In the genomic region with DNA sequence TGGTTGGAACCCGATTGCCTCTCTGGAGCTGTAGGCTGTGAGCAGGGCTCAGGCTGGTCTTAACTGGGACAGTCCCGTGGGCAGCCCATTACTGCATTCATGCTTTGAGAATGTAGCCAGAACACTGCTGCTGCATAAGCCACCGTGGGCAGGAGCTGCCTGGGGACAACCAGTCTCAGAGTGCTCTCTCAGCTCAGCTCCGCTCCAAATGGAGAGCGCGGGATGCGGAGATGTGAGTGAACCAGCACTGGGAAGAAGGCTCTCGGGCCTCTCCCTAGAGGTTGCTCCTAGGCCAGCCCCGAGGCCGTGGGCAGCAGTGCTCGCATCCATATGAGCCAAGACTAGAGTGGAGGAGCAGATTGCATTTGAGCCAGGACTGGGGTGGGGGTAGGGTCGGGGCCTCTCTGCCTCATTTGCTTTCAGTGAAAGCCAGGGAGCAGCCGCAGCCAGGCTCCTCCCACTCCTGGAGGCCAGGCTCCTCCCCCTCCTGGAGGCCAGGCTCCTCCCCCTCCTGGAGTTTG, we compare ENCODE assay signal across 7 mouse cellular contexts. TPM values are rescaled to one million over a fixed set of nuclear protein-coding genes. Genes with fewer than 3 reads are reported as not detected.
DNase-seq lines count a peak whose midpoint lies in the region; ATAC-seq and TF ChIP-seq lines count a peak whose summit lies in the region.

No protein-coding gene starts in this region.

- no peaks in the 10 kb centered on the region for H3K27me3 ChIP-seq in forebrain, embryonic 14.5 days (replicated peaks; ENCODE audit: control insufficient read depth, insufficient read depth, low read length)
- no peaks in the 10 kb centered on the region for H3K27me3 ChIP-seq in kidney, postnatal 0 days (ENCODE audit: insufficient read depth, low read length)
- no peaks in the 10 kb centered on the region for H3K27me3 ChIP-seq in neural tube, embryonic 14.5 days (ENCODE audit: control insufficient read depth, insufficient read depth, low read length)

- peak; percentile 45 for DNase-seq in layer of hippocampus, adult 9-11 months
- DNase-seq in layer of hippocampus, postnatal 14 days (ENCODE audit: low spot score in 2 of 2), result no peak
- DNase-seq in forebrain, embryonic 14.5 days (ENCODE audit: low spot score), result no peak
- DNase-seq in kidney, postnatal 0 days (ENCODE audit: low spot score), result no peak
- no peak for DNase-seq in liver
- no peak for DNase-seq in cerebellum, postnatal 36 days

- no peak overlapping the region for H3K4me3 ChIP-seq in forebrain, embryonic 14.5 days (ENCODE audit: low read depth, low read length)
- H3K4me3 ChIP-seq in kidney, postnatal 0 days (replicated peaks; ENCODE audit: low read depth, low read length), result no peak overlapping the region
- no peak overlapping the region for H3K4me3 ChIP-seq in neural tube, embryonic 14.5 days (ENCODE audit: low read depth, low read length)

- H3K27ac ChIP-seq in forebrain, embryonic 14.5 days (ENCODE audit: low read depth, low read length), result no peak overlapping the region
- peak overlapping the region; percentile 69 for H3K27ac ChIP-seq in kidney, postnatal 0 days
- H3K27ac ChIP-seq in neural tube, embryonic 14.5 days (ENCODE audit: low read depth, low read length), result no peak overlapping the region

- H3K9me3 ChIP-seq in forebrain, embryonic 14.5 days (replicated peaks; ENCODE audit: control insufficient read depth, low read length), result no peaks in the 10 kb centered on the region
- no peaks in the 10 kb centered on the region for H3K9me3 ChIP-seq in kidney, postnatal 0 days (replicated peaks; ENCODE audit: low read length)
- no peaks in the 10 kb centered on the region for H3K9me3 ChIP-seq in neural tube, embryonic 14.5 days (ENCODE audit: control insufficient read depth, low read length)

- H3K9ac ChIP-seq in forebrain, embryonic 14.5 days (ENCODE audit: low read length), result no peak overlapping the region
- H3K9ac ChIP-seq in kidney, postnatal 0 days (ENCODE audit: low read depth, low read length), result no peak overlapping the region
- H3K9ac ChIP-seq in neural tube, embryonic 14.5 days (replicated peaks; ENCODE audit: low read depth, low read length), result no peak overlapping the region

- TF ChIP-seq CTCF in kidney, postnatal 0 days (IDR thresholded peaks at IDR 0.05; ENCODE audit: low read depth), result no peak

- ATAC-seq in forebrain, embryonic 14.5 days, result peak; percentile 51
- no peak; the same call in 1 of the 2 replicates for ATAC-seq in kidney, postnatal 0 days (replicated peaks; ENCODE audit: low FRiP score, low read depth)
- ATAC-seq in neural tube, embryonic 14.5 days (ENCODE audit: low read depth), result peak; percentile 32

- no peak overlapping the region for H3K4me2 ChIP-seq in forebrain, embryonic 14.5 days (ENCODE audit: low read length)
- no peak overlapping the region for H3K4me2 ChIP-seq in kidney, postnatal 0 days (ENCODE audit: low read length)
- no peak overlapping the region for H3K4me2 ChIP-seq in neural tube, embryonic 14.5 days (ENCODE audit: low read depth, low read length)

- H3K36me3 ChIP-seq in forebrain, embryonic 14.5 days (ENCODE audit: control insufficient read depth, insufficient read depth, low read length), result peaks cover 45% of the 10 kb centered on the region
- peaks cover 24% of the 10 kb centered on the region for H3K36me3 ChIP-seq in kidney, postnatal 0 days (ENCODE audit: insufficient read depth, low read length)
- H3K36me3 ChIP-seq in neural tube, embryonic 14.5 days (ENCODE audit: control insufficient read depth, insufficient read depth, low read length), result no peaks in the 10 kb centered on the region

- 55% methylated on average over 13 of the region's 13 CpGs for WGBS in forebrain, embryonic 14.5 days
- WGBS in kidney, postnatal 0 days, result 45% methylated on average over 13 of the region's 13 CpGs
- WGBS in neural tube, embryonic 14.5 days, result 32% methylated on average over 13 of the region's 13 CpGs

- H3K4me1 ChIP-seq in forebrain, embryonic 14.5 days (ENCODE audit: control insufficient read depth, insufficient read depth, low read length), result no peaks in the 10 kb centered on the region
- peaks cover 50% of the 10 kb centered on the region for H3K4me1 ChIP-seq in kidney, postnatal 0 days (replicated peaks; ENCODE audit: insufficient read depth, low read length)
- H3K4me1 ChIP-seq in neural tube, embryonic 14.5 days (ENCODE audit: control insufficient read depth, insufficient read depth, low read length), result peaks cover 9% of the 10 kb centered on the region

RNA-seq across cellular contexts. Expression of gene Pkdcc, which starts 9.4 kb away (rescaled TPM):
- total RNA-seq in layer of hippocampus, postnatal 14 days (2021), result 10 to 100 TPM; 18.6 to 21.3 TPM
- polyA plus RNA-seq in forebrain, embryonic 14.5 days (2014; fragmentation: Nextera tagmentation; extraction: Ambion mirVana), result 6.9 and 9.0 TPM in 2 replicates
- polyA plus RNA-seq in kidney, postnatal 0 days (2015; fragmentation: Nextera tagmentation; extraction: Ambion mirVana), result 28.5 and 29.1 TPM in 2 replicates
- polyA plus RNA-seq in neural tube, embryonic 14.5 days (2014; fragmentation: Nextera tagmentation; extraction: Ambion mirVana), result 3.9 and 4.8 TPM in 2 replicates
